Mouse (Mus musculus) kidney, adult 2 months (tissue): Measurements from ENCODE around the gene Ajap1. TPM values are rescaled to one million over a fixed set of nuclear protein-coding genes. Genes with fewer than 3 reads are reported as not detected.

Source experiments
- DNase-seq: peaks from one replicate; pipeline ENCODE4 v3.0.0; 2021
- H3K27ac ChIP-seq: fragments of 200-500 bp; 2 replicates; pipeline ENCODE4 v1.5.1; 2012; ENCODE audit warnings: low read depth, low read length, control low read depth, inconsistent platforms; ENCODE audit not compliant: insufficient read depth
- H3K27me3 ChIP-seq: fragments of 200-500 bp; replicated peaks from 2 replicates; pipeline ENCODE4 v1.6.1; 2012; ENCODE audit warnings: mild to moderate bottlenecking, moderate library complexity, low read length, inconsistent platforms; ENCODE audit not compliant: control insufficient read depth, insufficient read depth
- H3K36me3 ChIP-seq: fragments of 200-500 bp; 2 replicates; pipeline ENCODE4 v1.6.1; 2012; ENCODE audit warnings: mild to moderate bottlenecking, moderate library complexity, low read length, inconsistent platforms; ENCODE audit not compliant: control insufficient read depth, insufficient read depth
- H3K4me1 ChIP-seq: fragments of 200-500 bp; 2 replicates; pipeline ENCODE4 v1.6.1; 2011; ENCODE audit warnings: low read length; ENCODE audit not compliant: control insufficient read depth, insufficient read depth
- H3K4me3 ChIP-seq: fragments of 200-500 bp; 2 replicates; pipeline ENCODE4 v1.5.1; 2011; ENCODE audit warnings: mild to moderate bottlenecking, low read depth, low read length, control low read depth; ENCODE audit not compliant: insufficient read depth
- CTCF ChIP-seq: fragments of 200-500 bp; conservative IDR thresholded peaks from 2 replicates; pipeline ENCODE4 v1.5.1; 2011; ENCODE audit warnings: low read depth, mild to moderate bottlenecking, control low read depth, low read length, moderate library complexity, mixed read lengths; ENCODE audit not compliant: insufficient read depth, insufficient read length
- POLR2A ChIP-seq: fragments of 200-500 bp; IDR thresholded peaks from one replicate; pipeline ENCODE4 v1.6.1; 2011; ENCODE audit warnings: low read depth, low read length, control low read depth
- WGBS: fragments of 180-500 bp; shearing (Covaris S2); methylation state at CpG from one replicate; pipeline ENCODE4 v1.1.7; 2018; 5-methylcytosine and 5-hydroxymethylcytosine counted together
- polyA plus RNA-seq: library from polyadenylated mRNA; depleted of rRNA; stranded (reverse); fragments of >200 nt; gene quantifications from 2 replicates; pipeline ENCODE4 v1.2.3, GENCODE M21; 2012; rRNA removed

Ajap1 gene
- 0.16 and 0.48 TPM in 2 replicates for polyA plus RNA-seq

- no peaks in the 10 kb centered on the region for H3K4me1 ChIP-seq
- no peak within 1 kb of the TSS for H3K27ac ChIP-seq
- no peak for TF ChIP-seq POLR2A
- TF ChIP-seq CTCF = no peak
- H3K36me3 ChIP-seq = no peaks in the 10 kb centered on the region
- no peaks in the 10 kb centered on the region; the same call in 1 of the 2 replicates for H3K27me3 ChIP-seq
- 2% methylated on average over 103 of the region's 114 CpGs for WGBS
- no peak within 1 kb of the TSS for H3K4me3 ChIP-seq
- no peak for DNase-seq
Measured at GRCm38 (mm10) chr4:153482459-153483338, at the start of gene Ajap1. Gene Ajap1, minus strand, starts transcription at chr4:153482811.

- 28% methylated on average over 14 of the region's 14 CpGs for WGBS
- no peak overlapping the region for H3K27ac ChIP-seq
- no peaks in the 10 kb centered on the region for H3K27me3 ChIP-seq
- TF ChIP-seq CTCF (no peak), POLR2A (no peak)
- H3K4me1 ChIP-seq = no peaks in the 10 kb centered on the region
- no peak overlapping the region for H3K4me3 ChIP-seq
- H3K36me3 ChIP-seq = no peaks in the 10 kb centered on the region
- no peak for DNase-seq
Measured at GRCm38 (mm10) chr4:153530536-153530935, 47.9 kb upstream of the Ajap1 start.

DNA sequence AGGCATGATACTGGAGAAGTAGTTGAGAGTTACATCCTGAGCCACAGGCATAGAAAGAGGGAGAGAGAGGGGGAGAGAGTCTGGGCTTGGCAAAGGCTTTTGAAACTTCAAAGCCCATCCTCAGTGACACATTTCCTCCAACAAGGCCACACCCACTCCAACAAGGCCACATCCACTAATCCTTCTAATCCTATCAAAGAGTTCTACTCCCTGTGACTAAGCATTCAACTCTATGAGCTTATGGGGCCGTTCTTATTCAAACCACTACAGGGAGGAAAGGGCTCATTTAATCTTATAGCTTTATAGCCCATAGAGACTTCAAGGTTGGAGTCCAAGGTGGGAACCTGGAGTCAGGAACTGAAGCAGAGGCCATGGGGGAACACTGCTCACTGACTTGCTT, 39.0 kb upstream of the Ajap1 start:
- DNase-seq = no peak
- Histone ChIP-seq H3K4me3 (no peak overlapping the region), H3K4me1 (no peaks in the 10 kb centered on the region), H3K27me3 (no peaks in the 10 kb centered on the region), H3K27ac (no peak overlapping the region), H3K36me3 (no peaks in the 10 kb centered on the region)
- no peak for TF ChIP-seq CTCF
- no peak for TF ChIP-seq POLR2A
- WGBS = 58% methylated on average over 1 of the region's 1 CpGs

- H3K27me3 ChIP-seq = no peaks in the 10 kb centered on the region
- DNase-seq = no peak
- no peak for TF ChIP-seq CTCF
- TF ChIP-seq POLR2A = no peak
- no peaks in the 10 kb centered on the region for H3K4me1 ChIP-seq
- no peak overlapping the region for H3K4me3 ChIP-seq
- 70% methylated on average over 3 of the region's 3 CpGs for WGBS
- H3K27ac ChIP-seq = no peak overlapping the region
- H3K36me3 ChIP-seq = no peaks in the 10 kb centered on the region
Measured at GRCm38 (mm10) chr4:153519888-153520287, 37.3 kb upstream of the Ajap1 start.

- no peaks in the 10 kb centered on the region for H3K27me3 ChIP-seq
- 84% methylated on average over 1 of the region's 1 CpGs for WGBS
- no peaks in the 10 kb centered on the region for H3K36me3 ChIP-seq
- no peak overlapping the region for H3K4me3 ChIP-seq
- no peak for DNase-seq
- no peaks in the 10 kb centered on the region for H3K4me1 ChIP-seq
- TF ChIP-seq POLR2A (no peak), CTCF (no peak)
- no peak overlapping the region for H3K27ac ChIP-seq
Measured at GRCm38 (mm10) chr4:153519289-153519688, 36.7 kb upstream of the Ajap1 start.

- 36% methylated on average over 10 of the region's 10 CpGs for whole genome bisulfite sequencing
- no peak for DNase-seq
- no peaks in the 10 kb centered on the region for H3K27me3 ChIP-seq
- no peaks in the 10 kb centered on the region for H3K4me1 ChIP-seq
- TF ChIP-seq POLR2A = no peak
- TF ChIP-seq CTCF = no peak
- H3K4me3 ChIP-seq = no peak overlapping the region
- H3K36me3 ChIP-seq = no peaks in the 10 kb centered on the region
- no peak overlapping the region for H3K27ac ChIP-seq
Measured at GRCm38 (mm10) chr4:153515786-153516185, 33.2 kb upstream of the Ajap1 start.

DNA sequence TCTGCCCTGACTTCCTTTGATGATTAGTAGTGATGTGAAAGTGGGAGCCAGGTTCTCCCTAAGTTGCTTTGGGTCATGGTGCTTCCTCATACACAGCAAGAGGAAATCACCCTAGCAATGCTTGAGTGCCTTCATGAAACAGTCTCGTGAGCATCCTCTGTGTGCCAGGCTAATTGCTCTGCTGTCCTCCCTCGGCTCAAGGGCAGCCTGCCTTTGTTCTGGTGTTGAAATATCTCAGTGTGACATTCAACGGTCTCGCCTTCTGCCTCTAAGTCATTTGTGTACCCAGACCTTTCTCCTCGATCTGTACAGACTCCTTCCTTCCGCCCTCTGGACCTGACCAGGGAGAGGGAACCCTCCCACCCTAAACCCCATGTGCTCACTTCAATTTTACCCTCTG, 31.5 kb upstream of the Ajap1 start:
- Histone ChIP-seq H3K4me1 (no peaks in the 10 kb centered on the region), H3K36me3 (no peaks in the 10 kb centered on the region), H3K27me3 (no peaks in the 10 kb centered on the region), H3K4me3 (no peak overlapping the region), H3K27ac (no peak overlapping the region)
- DNase-seq = no peak
- 32% methylated on average over 6 of the region's 6 CpGs for WGBS
- TF ChIP-seq POLR2A (no peak), CTCF (no peak)

- no peak for TF ChIP-seq CTCF
- TF ChIP-seq POLR2A = no peak
- Histone ChIP-seq H3K27me3 (no peaks in the 10 kb centered on the region), H3K4me1 (no peaks in the 10 kb centered on the region), H3K36me3 (no peaks in the 10 kb centered on the region), H3K27ac (no peak overlapping the region), H3K4me3 (no peak overlapping the region)
- no peak for DNase-seq
- 100% methylated on average over 1 of the region's 1 CpGs for WGBS
Measured at GRCm38 (mm10) chr4:153511530-153511929, 28.9 kb upstream of the Ajap1 start.
